Mouse (Mus musculus): ENCODE results near the gene Ano9. TPM values are rescaled to one million over a fixed set of nuclear protein-coding genes. Genes with fewer than 3 reads are reported as not detected.

The Ano9 gene
- 1.2 and 1.3 TPM in 2 replicates for polyA plus RNA-seq (2014; fragmentation: Nextera tagmentation; extraction: Ambion mirVana)

DNA sequence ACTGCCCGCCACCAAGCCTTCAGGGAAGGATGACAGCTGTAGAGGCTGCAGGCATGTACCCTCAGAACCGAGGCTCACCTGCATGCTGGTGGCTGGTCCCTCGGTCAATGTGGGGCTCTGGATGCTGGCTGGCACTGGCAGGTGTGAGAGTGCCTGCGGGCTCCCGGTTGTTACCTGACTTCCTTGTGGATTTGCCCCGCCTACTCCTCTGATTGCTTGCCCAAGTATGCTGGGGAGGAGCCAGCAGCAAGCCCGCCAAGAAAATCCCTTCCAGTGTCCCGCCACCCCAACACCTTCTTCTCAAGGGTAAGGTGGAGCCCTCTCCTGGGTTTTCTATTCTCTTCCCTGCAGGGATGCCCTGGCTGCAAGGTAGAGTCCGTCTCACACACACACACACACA lies at the start of gene Ano9:
Ano9 (minus strand) TSS at position 171 of the 400 bp plus-strand sequence.
- Histone ChIP-seq H3K9me3 (replicated peaks; ENCODE audit: control insufficient read depth, low read length) (no peaks in the 10 kb centered on the region), H3K27ac (replicated peaks; ENCODE audit: low read depth, low read length) (no peak within 1 kb of the TSS), H3K4me3 (ENCODE audit: low read depth, low read length) (no peak within 1 kb of the TSS), H3K9ac (replicated peaks; ENCODE audit: low read length) (no peak within 1 kb of the TSS), H3K4me2 (ENCODE audit: low read depth, low read length) (no peak within 1 kb of the TSS; the same call in 1 of the 2 replicates), H3K4me1 (ENCODE audit: control insufficient read depth, insufficient read depth, low read length) (no peaks in the 10 kb centered on the region), H3K36me3 (replicated peaks; ENCODE audit: control insufficient read depth, insufficient read depth, low read depth, low read length) (no peaks in the 10 kb centered on the region), H3K27me3 (ENCODE audit: control insufficient read depth, insufficient read depth, low read length) (no peaks in the 10 kb centered on the region; the same call in 1 of the 2 replicates)
- ATAC-seq (replicated peaks; ENCODE audit: insufficient number of reproducible peaks, low FRiP score, low TSS enrichment, low read depth), result no peak
- WGBS, result 13% methylated on average over 9 of the region's 9 CpGs
- no peak for DNase-seq (ENCODE audit: low spot score)

GRCm38 (mm10) chr7:141164850-141165249 lies 47.2 kb upstream of the Ano9 start:
- DNase-seq (ENCODE audit: low spot score) (no peak), ATAC-seq (replicated peaks; ENCODE audit: insufficient number of reproducible peaks, low FRiP score, low TSS enrichment, low read depth) (no peak)
- H3K9ac ChIP-seq (replicated peaks; ENCODE audit: low read length), result no peak overlapping the region
- no peak overlapping the region for H3K4me3 ChIP-seq (ENCODE audit: low read depth, low read length)
- H3K36me3 ChIP-seq (replicated peaks; ENCODE audit: control insufficient read depth, insufficient read depth, low read depth, low read length), result peaks cover 3% of the 10 kb centered on the region
- 88% methylated on average over 6 of the region's 6 CpGs for WGBS
- H3K27ac ChIP-seq (replicated peaks; ENCODE audit: low read depth, low read length), result no peak overlapping the region
- H3K4me2 ChIP-seq (ENCODE audit: low read depth, low read length), result no peak overlapping the region
- H3K4me1 ChIP-seq (ENCODE audit: control insufficient read depth, insufficient read depth, low read length), result no peaks in the 10 kb centered on the region
- no peaks in the 10 kb centered on the region for H3K27me3 ChIP-seq (ENCODE audit: control insufficient read depth, insufficient read depth, low read length)
- no peaks in the 10 kb centered on the region for H3K9me3 ChIP-seq (replicated peaks; ENCODE audit: control insufficient read depth, low read length)

DNA sequence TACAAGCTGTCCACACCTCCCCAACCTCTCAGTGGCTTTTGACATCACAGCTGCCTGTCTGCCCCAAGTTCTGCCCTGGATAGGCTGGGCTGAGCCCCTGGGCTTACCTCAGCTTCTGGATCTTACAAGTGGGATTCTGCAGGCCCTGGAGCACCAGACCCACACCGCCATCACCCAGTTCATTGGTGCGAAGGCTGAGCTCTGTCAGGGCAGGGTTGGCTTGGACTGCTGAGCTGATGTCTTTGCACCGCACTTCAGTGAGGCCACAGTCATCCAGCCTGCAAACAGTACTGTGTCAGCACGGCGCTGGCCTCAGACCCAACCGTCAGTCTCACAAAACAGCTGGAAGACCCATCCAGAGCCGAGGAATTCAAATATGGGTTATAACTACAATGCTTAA lies 46.8 kb upstream of the Ano9 start:
- Histone ChIP-seq H3K27me3 (ENCODE audit: control insufficient read depth, insufficient read depth, low read length) (no peaks in the 10 kb centered on the region), H3K4me3 (ENCODE audit: low read depth, low read length) (no peak overlapping the region), H3K4me2 (ENCODE audit: low read depth, low read length) (no peak overlapping the region), H3K4me1 (ENCODE audit: control insufficient read depth, insufficient read depth, low read length) (no peaks in the 10 kb centered on the region), H3K9me3 (replicated peaks; ENCODE audit: control insufficient read depth, low read length) (no peaks in the 10 kb centered on the region), H3K9ac (replicated peaks; ENCODE audit: low read length) (no peak overlapping the region), H3K36me3 (replicated peaks; ENCODE audit: control insufficient read depth, insufficient read depth, low read depth, low read length) (peaks cover 3% of the 10 kb centered on the region), H3K27ac (replicated peaks; ENCODE audit: low read depth, low read length) (no peak overlapping the region)
- DNase-seq (ENCODE audit: low spot score) (no peak), ATAC-seq (replicated peaks; ENCODE audit: insufficient number of reproducible peaks, low FRiP score, low TSS enrichment, low read depth) (no peak)
- WGBS, result 89% methylated on average over 7 of the region's 7 CpGs

GRCm38 (mm10) chr7:141155362-141155761 lies 37.8 kb upstream of the Ano9 start:
- H3K4me2 ChIP-seq (ENCODE audit: low read depth, low read length), result no peak overlapping the region
- no peak for ATAC-seq (replicated peaks; ENCODE audit: insufficient number of reproducible peaks, low FRiP score, low TSS enrichment, low read depth)
- H3K4me3 ChIP-seq (ENCODE audit: low read depth, low read length), result no peak overlapping the region
- peaks cover 3% of the 10 kb centered on the region for H3K36me3 ChIP-seq (replicated peaks; ENCODE audit: control insufficient read depth, insufficient read depth, low read depth, low read length)
- H3K4me1 ChIP-seq (ENCODE audit: control insufficient read depth, insufficient read depth, low read length), result no peaks in the 10 kb centered on the region
- no peaks in the 10 kb centered on the region for H3K9me3 ChIP-seq (replicated peaks; ENCODE audit: control insufficient read depth, low read length)
- DNase-seq (ENCODE audit: low spot score), result no peak
- H3K27me3 ChIP-seq (ENCODE audit: control insufficient read depth, insufficient read depth, low read length), result no peaks in the 10 kb centered on the region
- H3K27ac ChIP-seq (replicated peaks; ENCODE audit: low read depth, low read length), result no peak overlapping the region
- 93% methylated on average over 9 of the region's 9 CpGs for WGBS
- H3K9ac ChIP-seq (replicated peaks; ENCODE audit: low read length), result no peak overlapping the region

DNA sequence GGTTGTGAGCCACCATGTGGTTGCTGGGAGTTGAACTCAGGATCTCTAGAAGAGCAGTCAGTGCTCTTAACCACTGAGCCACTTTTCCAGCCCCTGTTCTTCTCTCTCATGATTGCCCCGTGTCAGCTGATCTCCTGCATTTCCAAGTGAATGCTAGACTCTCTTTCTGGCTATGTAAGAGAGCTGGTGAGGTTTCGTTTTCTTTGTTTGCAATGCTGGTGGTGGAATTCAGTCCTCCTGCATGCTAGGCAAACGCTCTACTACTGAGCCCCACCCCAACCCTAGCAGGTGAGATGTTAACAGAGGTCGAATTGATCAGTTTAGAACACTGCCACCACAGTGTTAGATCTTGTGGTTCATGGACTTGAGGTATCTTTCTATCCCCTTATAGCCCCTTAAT lies 31.0 kb upstream of the Ano9 start:
- H3K4me2 ChIP-seq (ENCODE audit: low read depth, low read length), result no peak overlapping the region
- no peak for ATAC-seq (replicated peaks; ENCODE audit: insufficient number of reproducible peaks, low FRiP score, low TSS enrichment, low read depth)
- H3K9me3 ChIP-seq (replicated peaks; ENCODE audit: control insufficient read depth, low read length), result no peaks in the 10 kb centered on the region
- no peaks in the 10 kb centered on the region for H3K27me3 ChIP-seq (ENCODE audit: control insufficient read depth, insufficient read depth, low read length)
- H3K9ac ChIP-seq (replicated peaks; ENCODE audit: low read length), result no peak overlapping the region
- H3K36me3 ChIP-seq (replicated peaks; ENCODE audit: control insufficient read depth, insufficient read depth, low read depth, low read length), result peaks cover 3% of the 10 kb centered on the region
- no peak overlapping the region for H3K27ac ChIP-seq (replicated peaks; ENCODE audit: low read depth, low read length)
- no peak for DNase-seq (ENCODE audit: low spot score)
- 81% methylated on average over 4 of the region's 4 CpGs for WGBS
- H3K4me1 ChIP-seq (ENCODE audit: control insufficient read depth, insufficient read depth, low read length), result no peaks in the 10 kb centered on the region
- H3K4me3 ChIP-seq (ENCODE audit: low read depth, low read length), result no peak overlapping the region

- 87% methylated on average over 6 of the region's 6 CpGs for WGBS
Measured at GRCm38 (mm10) chr7:141147044-141147443, 29.4 kb upstream of the Ano9 start.

GRCm38 (mm10) chr7:141146043-141146595 lies 28.5 kb upstream of the Ano9 start:
- peaks cover under 1% of the 10 kb centered on the region for H3K36me3 ChIP-seq (replicated peaks; ENCODE audit: control insufficient read depth, insufficient read depth, low read depth, low read length)

More at GRCm38 (mm10) chr7:141147044-141147443, 29.4 kb upstream of the Ano9 start:
- Histone ChIP-seq H3K36me3 (replicated peaks; ENCODE audit: control insufficient read depth, insufficient read depth, low read depth, low read length) (peaks cover 3% of the 10 kb centered on the region), H3K4me1 (ENCODE audit: control insufficient read depth, insufficient read depth, low read length) (no peaks in the 10 kb centered on the region), H3K9me3 (replicated peaks; ENCODE audit: control insufficient read depth, low read length) (no peaks in the 10 kb centered on the region), H3K27ac (replicated peaks; ENCODE audit: low read depth, low read length) (no peak overlapping the region), H3K9ac (replicated peaks; ENCODE audit: low read length) (no peak overlapping the region), H3K4me2 (ENCODE audit: low read depth, low read length) (no peak overlapping the region), H3K27me3 (ENCODE audit: control insufficient read depth, insufficient read depth, low read length) (no peaks in the 10 kb centered on the region), H3K4me3 (ENCODE audit: low read depth, low read length) (no peak overlapping the region)
- no peak for DNase-seq (ENCODE audit: low spot score)
- no peak for ATAC-seq (replicated peaks; ENCODE audit: insufficient number of reproducible peaks, low FRiP score, low TSS enrichment, low read depth)

DNA sequence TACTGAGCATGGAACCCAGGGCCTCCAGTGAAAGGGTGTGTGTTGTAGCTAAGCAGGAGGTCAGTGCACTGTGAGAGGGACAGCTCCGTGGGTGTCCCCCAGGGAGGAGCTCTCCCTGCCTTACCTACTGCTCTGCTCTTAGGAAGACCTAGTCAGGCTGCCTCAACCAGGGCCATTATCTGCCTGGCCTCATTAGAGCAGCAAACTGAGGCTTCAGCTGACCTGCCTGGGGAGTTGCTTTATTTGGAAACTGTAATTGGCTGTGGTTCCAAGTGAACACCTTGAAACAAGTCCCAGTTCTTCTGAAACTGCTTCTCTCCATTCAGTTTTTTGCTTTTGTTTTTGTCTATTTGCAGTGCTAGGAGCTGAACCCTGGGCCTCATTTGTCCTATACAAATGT lies 27.8 kb upstream of the Ano9 start:
- H3K9me3 ChIP-seq (replicated peaks; ENCODE audit: control insufficient read depth, low read length), result no peaks in the 10 kb centered on the region
- H3K27ac ChIP-seq (replicated peaks; ENCODE audit: low read depth, low read length), result no peak overlapping the region
- WGBS, result 63% methylated on average over 1 of the region's 1 CpGs
- no peaks in the 10 kb centered on the region for H3K4me1 ChIP-seq (ENCODE audit: control insufficient read depth, insufficient read depth, low read length)
- no peak overlapping the region for H3K9ac ChIP-seq (replicated peaks; ENCODE audit: low read length)
- no peak overlapping the region for H3K4me2 ChIP-seq (ENCODE audit: low read depth, low read length)
- no peak for DNase-seq (ENCODE audit: low spot score)
- no peaks in the 10 kb centered on the region for H3K27me3 ChIP-seq (ENCODE audit: control insufficient read depth, insufficient read depth, low read length)
- no peak for ATAC-seq (replicated peaks; ENCODE audit: insufficient number of reproducible peaks, low FRiP score, low TSS enrichment, low read depth)
- no peaks in the 10 kb centered on the region; the same call in 1 of the 2 replicates for H3K36me3 ChIP-seq (replicated peaks; ENCODE audit: control insufficient read depth, insufficient read depth, low read depth, low read length)
- no peak overlapping the region for H3K4me3 ChIP-seq (ENCODE audit: low read depth, low read length)

More at GRCm38 (mm10) chr7:141146043-141146595, 28.5 kb upstream of the Ano9 start:
- H3K9me3 ChIP-seq (replicated peaks; ENCODE audit: control insufficient read depth, low read length), result no peaks in the 10 kb centered on the region
- no peak overlapping the region for H3K27ac ChIP-seq (replicated peaks; ENCODE audit: low read depth, low read length)
- H3K27me3 ChIP-seq (ENCODE audit: control insufficient read depth, insufficient read depth, low read length), result no peaks in the 10 kb centered on the region
- WGBS, result 93% methylated on average over 12 of the region's 12 CpGs
- DNase-seq (ENCODE audit: low spot score) (no peak), ATAC-seq (replicated peaks; ENCODE audit: insufficient number of reproducible peaks, low FRiP score, low TSS enrichment, low read depth) (no peak)
- no peak overlapping the region for H3K9ac ChIP-seq (replicated peaks; ENCODE audit: low read length)
- no peak overlapping the region for H3K4me3 ChIP-seq (ENCODE audit: low read depth, low read length)
- H3K4me2 ChIP-seq (ENCODE audit: low read depth, low read length), result no peak overlapping the region
- no peaks in the 10 kb centered on the region for H3K4me1 ChIP-seq (ENCODE audit: control insufficient read depth, insufficient read depth, low read length)
